Mouse (Mus musculus) cerebellum, postnatal 25 days (tissue): Measurements from ENCODE around the gene Slc4a3.

Source experiments
- DNase-seq, 2 experiments: peaks; one replicate each; pipeline ENCODE4 v3.0.0; 2021; ENCODE audit warnings: mixed read lengths in 2 of 2

Gene Slc4a3

DNA sequence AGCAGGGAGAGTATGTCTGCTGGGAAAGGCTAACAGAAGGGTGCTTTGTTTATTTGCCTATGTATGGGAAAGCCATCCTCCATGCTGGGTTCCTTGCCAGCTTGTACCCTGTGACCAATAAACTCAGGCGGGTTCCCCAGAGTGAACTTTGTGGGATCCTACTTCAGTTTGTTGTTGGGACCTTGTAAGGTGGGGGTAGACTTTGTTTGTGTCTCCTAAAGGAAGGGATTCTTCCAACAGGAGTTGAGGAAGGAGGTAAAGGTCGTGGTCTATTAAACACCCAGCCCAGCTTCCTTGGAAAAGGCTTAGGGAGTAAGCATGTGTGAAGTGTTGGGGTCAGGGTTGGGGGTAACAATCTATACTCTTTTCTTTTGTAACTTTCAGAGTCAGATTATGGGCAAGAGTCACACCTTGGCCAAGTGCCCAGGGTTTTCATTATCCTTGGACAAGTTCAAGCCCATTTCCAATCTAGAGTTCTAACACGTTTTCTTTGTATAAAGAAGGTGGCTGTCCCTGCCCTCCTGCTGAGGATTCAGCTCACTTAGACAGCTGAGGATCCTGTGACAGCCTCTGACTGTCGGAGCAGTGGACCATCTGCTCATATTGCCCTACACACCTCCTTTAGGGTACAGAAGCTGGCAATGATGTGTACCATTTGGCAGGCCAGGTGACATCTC is 15.3 kb downstream of the Slc4a3 start:
- DNase-seq, result peak; percentile 60 to 64

DNA sequence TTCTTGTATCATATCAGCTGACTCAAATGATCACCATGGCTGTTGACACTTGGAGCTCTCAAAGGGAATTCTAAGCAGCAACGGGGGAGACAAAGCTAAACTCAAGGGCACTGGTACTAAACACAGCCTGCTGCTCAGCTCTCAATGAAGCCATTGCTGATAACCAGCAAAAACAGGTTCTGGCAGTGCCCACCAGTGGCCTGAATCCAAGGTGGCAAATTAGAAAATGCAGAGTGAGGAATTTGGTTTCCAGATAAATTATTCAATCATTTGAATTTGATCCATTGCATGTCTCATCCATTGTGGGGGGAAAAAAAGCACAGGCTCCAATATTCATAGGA is 15.8 kb downstream of the Slc4a3 start:
- no peak for DNase-seq

DNA sequence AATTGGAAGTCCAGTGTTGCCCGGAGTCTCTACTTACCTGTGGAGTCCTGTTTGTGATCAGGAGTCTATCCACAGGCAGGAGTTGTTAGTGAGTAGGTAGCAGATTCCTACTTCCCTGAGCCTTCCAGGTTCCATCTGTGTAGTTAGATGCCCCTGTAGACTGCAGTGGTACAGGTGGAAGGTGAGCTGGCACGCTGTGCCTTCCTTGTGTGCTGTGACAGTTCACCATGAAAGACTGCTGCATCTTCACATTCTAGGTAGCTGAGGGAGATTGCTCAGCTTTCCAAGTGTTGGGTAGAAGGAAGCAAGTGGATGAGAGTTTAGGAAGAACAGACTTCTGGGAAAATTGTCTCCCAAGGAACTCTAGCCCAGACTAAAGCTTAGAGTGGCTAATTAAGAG is 18.0 kb downstream of the Slc4a3 start:
- DNase-seq, result no peak

- no peak for DNase-seq
These were observed 18.9 kb downstream of the Slc4a3 start for GRCm38 (mm10) chr1:75564916-75565315.

GRCm38 (mm10) chr1:75565616-75566015 is 19.6 kb downstream of the Slc4a3 start:
- DNase-seq, result no peak

- no peak for DNase-seq
These were observed 24.3 kb downstream of the Slc4a3 start for GRCm38 (mm10) chr1:75570403-75570802.

DNA sequence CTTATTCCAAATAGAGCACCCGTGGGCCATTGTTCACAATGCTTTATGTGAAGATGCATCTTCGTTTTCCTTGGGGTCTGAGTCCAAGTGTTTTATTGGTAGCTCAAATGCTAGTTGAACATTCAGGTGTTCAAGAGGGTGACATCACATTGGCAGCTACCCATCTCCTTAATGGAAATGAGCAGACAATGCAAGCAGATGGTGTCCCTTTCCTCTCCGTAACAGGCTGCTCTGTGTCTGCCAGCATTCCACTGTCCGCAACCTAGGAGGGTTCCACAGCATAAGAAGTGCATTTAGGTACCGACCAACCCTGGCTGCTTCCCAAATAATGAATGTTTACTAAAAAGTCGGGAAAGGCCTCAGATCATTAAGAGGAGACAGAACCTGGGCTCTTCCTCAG is 26.7 kb downstream of the Slc4a3 start:
- peak; percentile 82 to 87 for DNase-seq

DNA sequence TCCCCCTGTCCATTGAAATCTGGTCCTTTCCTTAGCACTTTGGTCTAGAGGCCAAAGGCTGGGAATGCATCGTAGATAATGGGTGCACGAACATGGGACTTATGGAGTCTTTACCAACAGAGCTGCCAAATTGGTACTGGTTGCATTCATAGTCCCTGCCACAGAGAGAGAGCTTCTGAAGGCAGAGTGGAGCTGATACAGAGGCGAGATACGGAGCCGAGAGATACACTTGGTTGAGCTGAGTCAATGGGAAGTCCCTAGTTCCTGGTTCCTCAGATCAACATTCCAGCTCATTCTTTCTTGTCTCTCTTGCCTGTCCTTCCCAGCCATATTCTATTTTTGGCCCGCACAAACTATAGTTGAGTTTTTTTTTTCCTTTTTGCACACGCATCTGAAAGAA is 27.6 kb downstream of the Slc4a3 start:
- DNase-seq, result no peak

GRCm38 (mm10) chr1:75574476-75575310 is 28.6 kb downstream of the Slc4a3 start:
- DNase-seq, result peak; percentile 72 to 73

GRCm38 (mm10) chr1:75581936-75582624 is 36.0 kb downstream of the Slc4a3 start:
- DNase-seq, result no peak

DNA sequence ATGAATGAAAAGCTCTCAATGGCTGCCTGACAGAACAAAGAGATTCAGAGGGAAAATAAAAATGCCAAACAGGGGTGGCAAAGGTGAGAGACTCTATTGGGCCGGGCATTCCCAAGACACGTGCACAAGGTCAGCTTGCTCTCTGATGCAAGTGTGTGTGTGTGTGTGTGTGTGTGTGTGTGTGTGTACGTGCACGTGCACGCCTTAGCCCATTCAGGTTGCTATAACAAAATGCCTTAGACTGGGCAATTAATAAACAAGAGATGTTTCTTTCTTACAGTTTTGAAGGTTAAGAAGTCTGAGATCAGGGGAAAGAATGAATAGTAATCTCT is 36.5 kb downstream of the Slc4a3 start:
- no peak for DNase-seq

GRCm38 (mm10) chr1:75583034-75583433 is 37.0 kb downstream of the Slc4a3 start:
- no peak for DNase-seq

- no peak for DNase-seq
These were observed 40.7 kb downstream of the Slc4a3 start for GRCm38 (mm10) chr1:75586791-75587190.

- DNase-seq, result peak in 1 of 2 experiments; percentile 33
These were observed 42.0 kb downstream of the Slc4a3 start for GRCm38 (mm10) chr1:75587738-75588719.

GRCm38 (mm10) chr1:75588874-75589273 is 42.8 kb downstream of the Slc4a3 start:
- DNase-seq, result peak; percentile 58 to 62

DNA sequence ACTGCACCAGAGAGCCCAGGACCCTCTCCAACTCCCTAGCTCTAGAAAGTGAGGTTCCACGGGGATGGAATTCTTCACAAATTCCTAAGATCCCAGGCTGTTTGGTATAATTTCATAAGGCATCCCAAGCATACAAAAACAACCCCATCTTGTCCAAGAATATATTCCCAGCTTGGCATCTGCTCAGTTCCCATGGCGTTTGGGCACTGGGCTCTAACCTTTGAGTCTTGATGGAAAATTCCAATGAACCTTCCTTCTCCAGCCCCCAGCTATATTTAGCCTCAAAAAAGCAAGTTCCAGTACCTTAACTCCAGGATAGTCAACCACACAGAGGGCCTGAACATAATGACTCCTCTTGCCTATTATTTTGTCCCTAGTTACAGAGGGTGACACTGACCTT is 43.9 kb downstream of the Slc4a3 start:
- DNase-seq, result peak; percentile 35 to 56

DNA sequence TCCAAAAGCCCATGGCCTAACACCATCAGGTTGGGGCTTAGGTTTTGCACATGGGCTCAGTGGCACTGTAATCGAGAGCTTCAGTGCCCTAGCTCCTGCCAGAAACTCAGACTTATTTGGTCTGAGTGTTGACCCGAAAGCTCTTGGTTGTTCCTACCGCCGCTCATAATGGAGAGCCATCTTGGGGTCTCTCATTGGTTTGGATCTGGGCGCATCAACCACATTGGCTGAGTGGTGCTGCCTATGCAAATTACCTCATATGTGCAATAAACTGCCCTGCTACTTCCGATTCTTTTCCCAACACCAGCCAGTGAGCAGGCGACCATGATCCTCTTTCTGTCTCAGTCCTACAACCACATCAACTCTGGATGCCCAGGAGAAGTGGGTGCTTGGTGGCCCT is 47.9 kb downstream of the Slc4a3 start:
- DNase-seq, result no peak

GRCm38 (mm10) chr1:75594836-75595235 is 48.8 kb downstream of the Slc4a3 start:
- no peak for DNase-seq

DNA sequence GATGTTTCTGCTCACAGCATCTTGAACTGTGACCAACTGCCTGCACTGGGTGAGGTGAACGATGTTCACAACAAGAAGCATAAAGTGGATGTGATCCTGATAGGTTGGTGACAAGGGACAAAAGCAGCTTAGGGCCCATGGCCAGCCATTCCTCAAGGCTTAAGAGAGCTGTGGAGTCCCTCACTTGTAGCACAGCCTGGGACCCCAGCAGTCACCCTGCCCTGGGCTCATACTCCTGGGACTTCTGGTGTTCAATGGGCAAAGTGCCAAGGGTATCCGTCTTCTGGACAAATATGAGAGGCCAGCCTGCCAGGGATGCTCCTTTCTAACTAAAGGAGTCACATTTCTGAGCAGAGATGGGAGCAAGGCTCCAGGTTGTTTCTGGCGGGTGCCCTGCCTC is 49.9 kb downstream of the Slc4a3 start:
- no peak for DNase-seq

DNA sequence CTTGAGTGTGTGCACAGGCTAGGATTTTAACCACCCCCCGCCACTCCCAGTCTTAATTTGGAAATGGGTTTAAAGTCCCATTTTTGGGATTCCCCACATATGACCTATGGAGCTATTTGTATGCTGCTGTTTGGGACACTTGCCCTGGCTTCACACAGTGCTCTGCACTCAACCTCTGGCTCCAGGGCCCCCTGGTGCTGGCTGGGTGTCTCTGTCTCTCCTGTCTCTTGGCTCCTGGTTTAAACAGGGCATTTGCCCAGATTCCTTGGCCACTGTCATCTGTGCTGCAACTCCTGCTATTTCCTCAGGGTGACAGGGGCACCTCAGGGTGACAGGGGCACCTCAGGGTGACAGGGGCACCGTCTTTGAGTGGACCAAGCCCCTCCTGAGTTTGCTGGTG is 50.8 kb downstream of the Slc4a3 start:
- DNase-seq, result no peak

GRCm38 (mm10) chr1:75597622-75598021 is 51.6 kb downstream of the Slc4a3 start:
- peak; percentile 48 to 78 for DNase-seq

DNA sequence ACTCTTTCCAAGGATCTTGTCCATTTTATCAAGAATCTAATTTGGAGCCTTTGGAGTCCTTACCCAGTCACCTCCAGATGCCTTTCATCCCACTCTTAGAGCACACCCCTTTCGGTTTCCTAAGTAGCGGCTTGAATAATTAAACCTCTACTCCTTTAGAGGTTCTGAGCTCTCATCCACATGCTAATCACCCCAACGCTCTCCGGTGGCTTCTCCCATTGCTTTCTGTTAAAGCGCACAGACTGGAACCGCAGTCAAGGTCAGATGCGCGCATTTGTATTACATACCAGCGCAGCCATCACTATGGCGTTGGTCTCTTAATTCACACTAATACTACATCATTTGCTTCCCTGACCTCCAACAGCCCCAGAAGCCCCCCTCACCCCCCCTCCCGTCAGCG is 55.7 kb downstream of the Slc4a3 start:
- no peak for DNase-seq

- DNase-seq, result no peak
These were observed 57.5 kb downstream of the Slc4a3 start for GRCm38 (mm10) chr1:75603584-75603983.
